Mouse (Mus musculus): Measurements from ENCODE around the gene Olfr910.

Olfr910 gene

GRCm38 (mm10) chr9:38537549-38537948 lies at the start of gene Olfr910:
Gene Olfr910 (plus strand): TSS chr9:38537849.
- DNase-seq, result no peak

GRCm38 (mm10) chr9:38495501-38495900 lies 42.1 kb upstream of the Olfr910 start, which contains the start of gene Olfr907:
Gene Olfr907 (plus strand): TSS chr9:38495801.
- DNase-seq, result no peak

- DNase-seq, result no peak
Observed at GRCm38 (mm10) chr9:38512353-38512752, 25.3 kb upstream of the Olfr910 start.

- DNase-seq, result no peak
Observed at GRCm38 (mm10) chr9:38521280-38521679, 16.4 kb upstream of the Olfr910 start, which contains the start of gene Olfr911-ps1. Gene Olfr911-ps1 (plus strand): TSS chr9:38521580.

- DNase-seq, result no peak
Observed at GRCm38 (mm10) chr9:38579878-38580277, 42.2 kb downstream of the Olfr910 start, which contains the start of gene Olfr912. Gene Olfr912 (plus strand): TSS chr9:38580178.

All from cerebellum, adult 18-20 months (tissue).